Mouse (Mus musculus): Measurements from ENCODE around the gene BC051019.
A peak's percentile ranks its signal among the peaks of the same experiment; 100 is the strongest.

BC051019 gene

GRCm38 (mm10) chr7:109707023-109707785 is 16.4 kb downstream of the BC051019 start:
- peak; percentile 50 for DNase-seq

GRCm38 (mm10) chr7:109704461-109704860 is 19.2 kb downstream of the BC051019 start:
- DNase-seq: no peak

DNA sequence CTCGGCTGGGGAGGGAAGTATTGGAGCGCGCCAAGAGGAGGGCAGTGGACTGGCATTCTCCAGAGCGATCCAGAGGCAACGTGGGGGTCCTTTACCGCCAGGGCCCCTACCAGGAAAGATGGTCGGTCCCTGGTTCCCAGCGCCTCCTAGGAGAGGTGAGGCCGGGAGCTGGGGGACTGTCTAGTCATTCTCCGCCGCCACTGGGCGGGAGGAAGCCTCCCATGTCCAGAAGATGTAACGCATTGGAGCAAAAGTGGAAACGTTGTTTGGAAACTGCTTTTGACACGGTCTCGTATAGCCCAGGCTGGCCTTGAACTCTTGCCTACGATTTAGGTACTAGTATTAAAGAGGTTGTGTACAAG is 19.7 kb downstream of the BC051019 start:
- DNase-seq: peak; percentile 62

- DNase-seq: peak; percentile 98
Observed at GRCm38 (mm10) chr7:109703190-109704015, 20.2 kb downstream of the BC051019 start, which contains the start of the genes St5 and Akip1. St5 (minus strand) TSS chr7:109703605. Akip1 (plus strand) TSS chr7:109703690.

GRCm38 (mm10) chr7:109702721-109703120 is 20.9 kb downstream of the BC051019 start:
- DNase-seq: no peak

GRCm38 (mm10) chr7:109700213-109700612 is 23.4 kb downstream of the BC051019 start:
- DNase-seq: peak; percentile 36

DNA sequence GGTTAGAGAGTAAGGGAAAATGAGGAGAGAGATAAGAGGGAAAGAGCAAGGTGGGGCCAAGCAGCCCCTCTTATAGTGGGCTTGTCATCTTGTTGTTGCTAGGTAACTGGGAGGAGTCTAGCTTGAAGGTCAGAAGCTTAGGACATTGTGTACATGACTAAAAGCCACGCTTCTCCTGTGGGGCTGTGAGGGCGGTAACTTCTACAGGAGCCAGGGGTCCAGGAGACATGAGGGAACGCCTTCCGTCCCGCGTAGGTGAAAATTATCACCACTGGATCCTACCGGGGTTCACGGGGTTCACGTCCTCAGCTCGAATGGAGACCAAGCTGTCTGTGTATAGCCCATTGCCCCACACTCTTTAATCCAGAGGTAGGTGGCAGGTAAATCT is 28.3 kb downstream of the BC051019 start:
- no peak for DNase-seq

GRCm38 (mm10) chr7:109694576-109695338 is 28.9 kb downstream of the BC051019 start:
- no peak for DNase-seq

DNA sequence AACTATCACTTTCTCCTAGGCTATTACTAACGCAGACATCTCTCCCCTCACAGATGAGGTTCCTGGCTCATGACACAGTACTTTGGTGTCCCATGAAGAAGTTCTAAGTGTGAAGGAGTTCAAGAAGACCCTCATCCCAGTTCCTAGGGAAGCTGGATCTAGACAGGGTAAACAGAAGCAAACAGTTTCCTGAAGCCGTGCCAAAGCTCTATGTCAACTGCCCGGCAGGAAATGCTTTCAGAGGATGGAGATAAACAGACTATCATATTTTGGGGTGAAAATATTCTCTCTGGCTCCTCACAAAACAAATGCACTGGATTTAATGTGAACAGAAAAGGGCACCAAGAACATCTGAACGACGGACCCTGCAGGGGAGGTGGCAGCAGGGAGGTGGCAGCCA is 32.7 kb downstream of the BC051019 start:
- no peak for DNase-seq

DNA sequence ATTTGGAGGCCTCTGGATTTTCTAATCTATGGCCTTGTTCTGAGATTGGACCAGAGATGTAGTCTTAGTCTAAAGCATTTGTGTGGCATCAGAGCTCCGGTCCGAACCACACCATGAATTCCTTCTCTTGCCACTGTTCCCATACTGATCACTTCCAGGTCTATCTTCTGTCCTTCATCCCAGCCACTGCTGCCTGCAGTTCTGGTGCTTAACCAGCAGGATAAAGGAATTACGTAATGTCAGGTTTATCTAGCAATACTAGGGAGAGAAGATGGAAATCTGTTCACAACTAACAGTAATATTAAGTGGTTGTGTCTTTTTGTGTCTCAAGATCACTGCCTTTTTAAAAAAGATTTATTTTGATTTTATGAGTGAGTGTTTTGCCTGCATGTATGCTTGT is 33.5 kb downstream of the BC051019 start:
- DNase-seq: no peak

DNA sequence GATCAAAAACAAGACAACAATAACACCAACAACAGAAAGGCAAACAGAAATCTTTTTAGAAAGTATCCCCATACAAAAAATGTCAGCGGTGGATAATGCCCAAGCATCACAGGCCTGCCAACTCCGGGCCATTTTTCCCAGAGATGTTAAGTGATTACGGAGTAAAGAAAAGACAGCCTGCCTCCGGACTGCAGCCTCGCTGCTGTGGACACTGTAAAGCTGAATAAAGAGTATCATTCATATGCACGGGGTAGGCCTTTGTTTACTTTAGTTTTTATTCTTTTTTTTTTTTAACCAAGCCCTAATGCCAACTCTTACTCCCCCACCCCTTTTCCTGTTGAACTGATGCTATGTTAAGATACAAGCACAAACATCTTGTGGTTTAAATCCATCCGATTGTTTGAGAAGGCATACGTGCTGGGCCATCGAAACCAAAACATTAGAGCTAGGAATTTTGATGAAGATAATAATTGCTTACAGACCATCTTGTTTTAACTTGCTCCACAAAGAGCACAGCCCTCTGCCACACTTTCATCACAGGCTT is 37.0 kb downstream of the BC051019 start:
- DNase-seq: no peak

DNA sequence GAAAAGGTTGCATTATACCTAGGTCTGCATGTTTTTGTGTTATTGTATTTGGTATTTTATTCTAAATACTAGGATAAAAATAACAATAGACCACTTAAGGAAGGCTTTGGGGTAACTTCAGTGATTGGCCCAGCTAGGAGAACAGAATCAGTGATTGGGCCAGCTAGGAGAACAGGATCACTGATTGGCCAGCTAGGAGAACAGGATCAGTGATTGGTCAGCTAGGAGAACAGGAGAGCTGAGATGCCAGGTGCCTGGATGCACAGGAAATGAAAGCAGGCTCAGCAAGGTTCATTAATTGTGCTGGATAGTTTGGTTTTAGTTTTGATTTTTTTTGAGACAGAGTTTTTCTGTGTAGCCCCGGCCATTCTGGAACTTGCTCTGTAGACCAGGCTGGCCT is 42.8 kb downstream of the BC051019 start:
- no peak for DNase-seq

GRCm38 (mm10) chr7:109680284-109680683 is 43.4 kb downstream of the BC051019 start:
- DNase-seq: no peak

DNA sequence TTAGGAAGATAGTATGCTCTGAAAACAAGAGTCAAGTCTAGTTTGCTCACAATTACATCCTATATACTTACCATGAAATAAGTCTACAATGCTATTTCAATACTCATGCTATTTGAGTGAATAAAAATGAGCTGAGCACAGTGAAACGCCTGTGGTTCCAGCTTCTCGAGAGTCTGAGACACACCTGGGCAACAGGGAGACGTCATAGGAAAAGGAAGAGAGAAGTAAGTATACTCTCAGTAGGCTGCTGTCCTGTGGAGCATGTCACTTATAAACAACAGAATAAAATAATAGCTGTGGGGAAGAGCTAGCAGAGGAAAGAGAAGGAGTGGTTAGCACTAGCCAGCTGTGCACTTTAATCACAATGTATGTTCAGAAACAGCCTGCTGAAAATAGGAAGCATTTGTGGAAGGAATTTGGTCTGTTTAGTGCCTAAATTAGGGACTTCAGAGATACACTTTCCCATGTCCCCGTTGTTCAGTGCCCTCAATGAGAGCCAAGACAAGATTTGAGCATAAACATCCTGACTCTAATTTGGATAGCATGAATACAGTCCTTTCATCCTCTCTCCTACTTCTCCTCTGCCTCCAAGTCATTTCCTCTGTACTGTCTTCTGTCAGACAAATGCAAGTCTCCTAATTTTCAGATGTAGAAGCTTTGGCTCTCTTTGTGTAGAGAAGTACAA is 48.6 kb downstream of the BC051019 start:
- DNase-seq: no peak

- peak; percentile 76 for DNase-seq
Observed at GRCm38 (mm10) chr7:109671581-109672471, 51.8 kb downstream of the BC051019 start.

GRCm38 (mm10) chr7:109669426-109670170 is 54.1 kb downstream of the BC051019 start:
- DNase-seq: no peak

GRCm38 (mm10) chr7:109666664-109667063 is 57.0 kb downstream of the BC051019 start:
- no peak for DNase-seq

GRCm38 (mm10) chr7:109662626-109663025 is 61.0 kb downstream of the BC051019 start:
- no peak for DNase-seq

Measured in liver (tissue).